Mouse (Mus musculus) thymus, adult 2 months (tissue): Measurements from ENCODE around the gene Stx2. TPM values are rescaled to one million over a fixed set of nuclear protein-coding genes. Genes with fewer than 3 reads are reported as not detected.
"Not testable (repeated sequence)": the region's sequence is repeated elsewhere in the genome, so short reads cannot be mapped to it uniquely, and the experiment has no call there.

ENCODE experiments used
- DNase-seq: peaks from one replicate; pipeline ENCODE4 v3.0.0; 2021
- H3K27ac ChIP-seq: fragments of 200-500 bp; 2 replicates; pipeline ENCODE4 v1.5.1; 2012; ENCODE audit warnings: low read length, control low read depth; ENCODE audit not compliant: control insufficient read depth, insufficient read depth
- H3K27me3 ChIP-seq: fragments of 200-500 bp; 2 replicates; pipeline ENCODE4 v1.6.1; 2012; ENCODE audit warnings: mild to moderate bottlenecking, low read length, moderate library complexity, mixed read lengths; ENCODE audit not compliant: control insufficient read depth, insufficient read depth
- H3K36me3 ChIP-seq: fragments of 200-500 bp; 2 replicates; pipeline ENCODE4 v1.6.1; 2012; ENCODE audit warnings: mild to moderate bottlenecking, low read length, moderate library complexity; ENCODE audit not compliant: control insufficient read depth, insufficient read depth
- H3K4me1 ChIP-seq: fragments of 200-500 bp; replicated peaks from 2 replicates; pipeline ENCODE4 v1.6.1; 2012; ENCODE audit warnings: low read length; ENCODE audit not compliant: control insufficient read depth, insufficient read depth
- H3K4me3 ChIP-seq: fragments of 200-500 bp; 2 replicates; pipeline ENCODE4 v1.5.1; 2012; ENCODE audit warnings: mild to moderate bottlenecking, low read length, control low read depth, moderate library complexity; ENCODE audit not compliant: control insufficient read depth, insufficient read depth
- CTCF ChIP-seq: fragments of 200-500 bp; IDR thresholded peaks from 2 replicates; pipeline ENCODE4 v1.5.1; 2012; ENCODE audit warnings: mild to moderate bottlenecking, control low read depth, low read length, moderate library complexity, borderline replicate concordance; ENCODE audit not compliant: control insufficient read depth, poor library complexity, insufficient read depth; ENCODE audit errors: extremely low read depth
- POLR2A ChIP-seq: fragments of 200-500 bp; IDR thresholded peaks from 2 replicates; pipeline ENCODE4 v1.6.1; 2012; ENCODE audit warnings: mild to moderate bottlenecking, low read length, control low read depth, moderate library complexity; ENCODE audit not compliant: control insufficient read depth, poor library complexity, insufficient read depth; ENCODE audit errors: extremely low read depth
- WGBS: fragments of 180-500 bp; shearing (Covaris S2); methylation state at CpG from one replicate; pipeline ENCODE4 v1.1.7; 2018; 5-methylcytosine and 5-hydroxymethylcytosine counted together
- polyA plus RNA-seq: library from polyadenylated mRNA; depleted of rRNA; stranded (reverse); fragments of >200 nt; gene quantifications from 2 replicates; pipeline ENCODE4 v1.2.3, GENCODE M21; 2012

Stx2 gene
- polyA plus RNA-seq, 1 experiment: 27.2 TPM

GRCm38 (mm10) chr5:128978957-128979356 lies 29.4 kb downstream of the Stx2 start:
- no peak overlapping the region for H3K4me3 ChIP-seq
- DNase-seq: no peak
- H3K27me3 ChIP-seq: no peaks in the 10 kb centered on the region
- 99% methylated on average over 7 of the region's 7 CpGs for WGBS
- no peak overlapping the region for H3K27ac ChIP-seq
- H3K36me3 ChIP-seq: no peaks in the 10 kb centered on the region
- TF ChIP-seq POLR2A (no peak), CTCF (no peak)
- H3K4me1 ChIP-seq: no peaks in the 10 kb centered on the region

GRCm38 (mm10) chr5:128977466-128977865 lies 30.9 kb downstream of the Stx2 start:
- not testable (repeated sequence) for H3K27me3 ChIP-seq, H3K36me3 ChIP-seq, H3K4me3 ChIP-seq, DNase-seq, H3K27ac ChIP-seq, H3K4me1 ChIP-seq
- 79% methylated on average over 1 of the region's 1 CpGs for WGBS

- TF ChIP-seq CTCF (no peak), POLR2A (no peak)
- Histone ChIP-seq H3K4me3 (no peak overlapping the region), H3K27ac (no peak overlapping the region), H3K4me1 (no peaks in the 10 kb centered on the region), H3K27me3 (no peaks in the 10 kb centered on the region), H3K36me3 (no peaks in the 10 kb centered on the region)
- peak; percentile 19 for DNase-seq
- WGBS: 52% methylated on average over 4 of the region's 4 CpGs
Observed at GRCm38 (mm10) chr5:128976266-128976665, 32.1 kb downstream of the Stx2 start.

- H3K4me3 ChIP-seq: no peak overlapping the region
- H3K36me3 ChIP-seq: no peaks in the 10 kb centered on the region
- H3K27ac ChIP-seq: no peak overlapping the region
- peak; percentile 65 for DNase-seq
- 23% methylated on average over 14 of the region's 14 CpGs for WGBS
- no peaks in the 10 kb centered on the region for H3K27me3 ChIP-seq
- TF ChIP-seq CTCF (peak; percentile 65; the same call in 1 of the 2 replicates), POLR2A (no peak)
- no peaks in the 10 kb centered on the region for H3K4me1 ChIP-seq
Observed at GRCm38 (mm10) chr5:128971298-128971697, 37.1 kb downstream of the Stx2 start.

GRCm38 (mm10) chr5:128970878-128971277 lies 37.5 kb downstream of the Stx2 start:
- WGBS: 68% methylated on average over 10 of the region's 10 CpGs

GRCm38 (mm10) chr5:128964353-128964752 lies 44.0 kb downstream of the Stx2 start:
- H3K36me3 ChIP-seq: no peaks in the 10 kb centered on the region
- no peak for TF ChIP-seq CTCF
- H3K4me1 ChIP-seq: no peaks in the 10 kb centered on the region
- no peak for DNase-seq
- no peaks in the 10 kb centered on the region for H3K27me3 ChIP-seq
- 56% methylated on average over 4 of the region's 4 CpGs for WGBS
- no peak overlapping the region for H3K27ac ChIP-seq
- no peak overlapping the region for H3K4me3 ChIP-seq

More at GRCm38 (mm10) chr5:128970878-128971277, 37.5 kb downstream of the Stx2 start:
- Histone ChIP-seq H3K36me3 (no peaks in the 10 kb centered on the region), H3K27ac (no peak overlapping the region), H3K27me3 (no peaks in the 10 kb centered on the region), H3K4me3 (no peak overlapping the region), H3K4me1 (no peaks in the 10 kb centered on the region)
- no peak for DNase-seq
- TF ChIP-seq CTCF: no peak
- no peak for TF ChIP-seq POLR2A

- Histone ChIP-seq H3K27ac (no peak overlapping the region), H3K4me1 (no peaks in the 10 kb centered on the region)
Observed at GRCm38 (mm10) chr5:128958916-128959315, 49.5 kb downstream of the Stx2 start.

GRCm38 (mm10) chr5:128954371-128954770 lies 54.0 kb downstream of the Stx2 start:
- 93% methylated on average over 5 of the region's 5 CpGs for WGBS
- not testable (repeated sequence) for H3K4me3 ChIP-seq

More at GRCm38 (mm10) chr5:128958916-128959315, 49.5 kb downstream of the Stx2 start:
- WGBS: 83% methylated on average over 3 of the region's 3 CpGs
- H3K27me3 ChIP-seq: no peaks in the 10 kb centered on the region
- H3K4me3 ChIP-seq: no peak overlapping the region
- TF ChIP-seq POLR2A (no peak), CTCF (no peak)
- DNase-seq: no peak
- no peaks in the 10 kb centered on the region for H3K36me3 ChIP-seq

More at GRCm38 (mm10) chr5:128954371-128954770, 54.0 kb downstream of the Stx2 start:
- DNase-seq: peak; percentile 26
- H3K4me1 ChIP-seq, H3K27me3 ChIP-seq, H3K27ac ChIP-seq, H3K36me3 ChIP-seq: not testable (repeated sequence)
